Mouse (Mus musculus) adrenal gland, postnatal 4 days (tissue): Measurements from ENCODE around the gene Cyp2d22. TPM values are rescaled to one million over a fixed set of nuclear protein-coding genes. Genes with fewer than 3 reads are reported as not detected.

Experiments
- microRNA-seq: library from miRNA; unstranded; fragments of <30 nt; microRNA quantifications from one replicate; pipeline ENCODE4 v1.2.0, GENCODE M21; 2021
- total RNA-seq, 2 experiments: library from RNA; stranded (reverse); gene quantifications; 2 replicates each; pipeline ENCODE4 v1.2.3; 2021

Gene Cyp2d22
- total RNA-seq, 2 experiments from 2014 or later = 52.1 to 52.6 TPM

Small RNA genes within 50 kb of the gene (microRNA-seq; reads per million reads assigned to microRNA genes)
- gene Gm25990 = not detected
- not detected for gene Gm27331
- gene Mir7684 = not detected

Other genes starting within 250 kb of the Cyp2d22 start
- 10 to 100 TPM; 54.6 to 71.7 TPM for gene Srebf2, start 233.1 kb downstream of the Cyp2d22 start, total RNA-seq
- gene Shisa8, start 167.4 kb downstream of the Cyp2d22 start, total RNA-seq = under 1 TPM; 0.70 to 0.79 TPM
- gene Tnfrsf13c, start 155.9 kb downstream of the Cyp2d22 start, total RNA-seq = 1 to 10 TPM in 1 of 2 experiments, under 1 TPM in 1; 0.65 to 1.5 TPM
- 10 to 100 TPM; 12.8 to 16.8 TPM for gene Cenpm, start 135.5 kb downstream of the Cyp2d22 start, total RNA-seq
- gene 1500009C09Rik, start 127.9 kb downstream of the Cyp2d22 start, total RNA-seq = under 1 TPM; 0.40 to 0.56 TPM
- 10 to 100 TPM; 13.3 to 17.7 TPM for gene Sept3, start 105.4 kb downstream of the Cyp2d22 start, total RNA-seq
- gene Wbp2nl, start 81.3 kb downstream of the Cyp2d22 start, total RNA-seq = under 1 TPM; 0.34 to 0.37 TPM
- gene Naga, start 41.3 kb downstream of the Cyp2d22 start, total RNA-seq = 10 to 100 TPM; 82.6 to 96.8 TPM
- 1 to 10 TPM; 4.7 to 5.1 TPM for gene Pheta2, start 41.3 kb downstream of the Cyp2d22 start, total RNA-seq
- 100 to 1,000 TPM; 125 to 127 TPM for gene Smdt1, start 41.3 kb downstream of the Cyp2d22 start, total RNA-seq
- 100 to 1,000 TPM; 406 to 421 TPM for gene Ndufa6, start 25.9 kb downstream of the Cyp2d22 start, total RNA-seq
- gene Cyp2d11, start 13.8 kb upstream of the Cyp2d22 start, total RNA-seq = under 1 TPM in 1 of 2 experiments, not detected in 1; 0.20 TPM
- 10 to 100 TPM in 1 of 2 experiments, 1 to 10 TPM in 1; 1.1 to 24.9 TPM for gene Cyp2d10, start 26.9 kb upstream of the Cyp2d22 start, total RNA-seq
- gene Cyp2d9, start 53.2 kb upstream of the Cyp2d22 start, total RNA-seq = 1 to 10 TPM in 1 of 2 experiments, under 1 TPM in 1; 0.62 to 8.5 TPM
- 1 to 10 TPM in 1 of 2 experiments, under 1 TPM in 1; 0.28 to 2.5 TPM for gene Cyp2d12, start 174.8 kb upstream of the Cyp2d22 start, total RNA-seq
- gene Cyp2d34, start 240.7 kb upstream of the Cyp2d22 start, total RNA-seq = not detected